ENCODE assay signal across 25 mouse cellular contexts in genomic region chr12:84794647-84795046, GRCm38 (mm10).
"Had no signal": no experiment of that assay in that cellular context is flagged by ENCODE, and none has a peak within 500 bp of the region (broad histone marks: within the 10 kb centered on the region; RNA-seq: fewer than 3 reads in every experiment).

No protein-coding gene starts in this region.

- H3K4me2 ChIP-seq: heart, embryonic 12.5 days; hindbrain, embryonic 13.5 days; kidney, embryonic 15.5 days; limb, embryonic 13.5 days; limb, embryonic 15.5 days; liver, embryonic 12.5 days had no signal

- H3K27ac ChIP-seq: gastrocnemius, adult 2 months; heart, adult 2 months; hindbrain, embryonic 13.5 days; kidney, embryonic 15.5 days; kidney, postnatal 0 days; limb, embryonic 13.5 days; limb, embryonic 15.5 days; liver, embryonic 12.5 days; liver, embryonic 14.5 days had no signal

- H3K27me3 ChIP-seq: hindbrain, embryonic 13.5 days; limb, embryonic 13.5 days; limb, embryonic 15.5 days had no signal

- H3K9me3 ChIP-seq: heart, embryonic 12.5 days; hindbrain, embryonic 13.5 days; kidney, embryonic 15.5 days; limb, embryonic 13.5 days; limb, embryonic 15.5 days; liver, embryonic 12.5 days had no signal

- ATAC-seq: hindbrain, embryonic 16.5 days; inflammation-experienced regulatory T-cells, adult 6 months; liver, embryonic 12.5 days had no signal

- DNase-seq: gastrocnemius, adult 2 months; gastrocnemius, postnatal 10 days; gastrocnemius, postnatal 36 days; heart, adult 11 months; heart, adult 2 months; heart, postnatal 10 days; heart, postnatal 4 days; kidney, adult 11 months; kidney, adult 2 months; kidney, adult 9 months; kidney, postnatal 14 days; kidney, postnatal 36 days; layer of hippocampus, adult 9-11 months; layer of hippocampus, postnatal 36 days; left cerebral cortex, postnatal 4 days had no signal

- H3K36me3 ChIP-seq: heart, embryonic 12.5 days; hindbrain, embryonic 13.5 days; kidney, embryonic 15.5 days; limb, embryonic 13.5 days; limb, embryonic 15.5 days; liver, embryonic 12.5 days had no signal

- H3K4me1 ChIP-seq: hindbrain, embryonic 13.5 days; limb, embryonic 15.5 days had no signal

- H3K9ac ChIP-seq: heart, embryonic 12.5 days; hindbrain, embryonic 13.5 days; kidney, embryonic 15.5 days; limb, embryonic 13.5 days; limb, embryonic 15.5 days; liver, embryonic 12.5 days; liver, embryonic 14.5 days had no signal

- H3K4me3 ChIP-seq: gastrocnemius, adult 2 months; heart, adult 2 months; heart, embryonic 12.5 days; hindbrain, embryonic 13.5 days; kidney, embryonic 15.5 days; limb, embryonic 13.5 days; limb, embryonic 15.5 days; liver, embryonic 12.5 days had no signal
